Mouse (Mus musculus) heart, adult 18-20 months (tissue): ENCODE results near the gene Amer3. TPM values are rescaled to one million over a fixed set of nuclear protein-coding genes. Genes with fewer than 3 reads are reported as not detected.
A peak's percentile ranks its signal among the peaks of the same experiment; 100 is the strongest.
"Not testable (repeated sequence)": the region's sequence is repeated elsewhere in the genome, so short reads cannot be mapped to it uniquely, and the experiment has no call there.

Source experiments
- DNase-seq, 2 experiments: peaks; one replicate each; pipeline ENCODE4 v3.0.0; 2021 to 2022; ENCODE audit warnings: mixed read lengths in 1 of 2
- total RNA-seq, 2 experiments: library from RNA; stranded (reverse); gene quantifications; 2 replicates each; pipeline ENCODE4 v1.2.3; 2021

Amer3 gene
- total RNA-seq, 2 experiments from 2014 or later = not detected

DNA sequence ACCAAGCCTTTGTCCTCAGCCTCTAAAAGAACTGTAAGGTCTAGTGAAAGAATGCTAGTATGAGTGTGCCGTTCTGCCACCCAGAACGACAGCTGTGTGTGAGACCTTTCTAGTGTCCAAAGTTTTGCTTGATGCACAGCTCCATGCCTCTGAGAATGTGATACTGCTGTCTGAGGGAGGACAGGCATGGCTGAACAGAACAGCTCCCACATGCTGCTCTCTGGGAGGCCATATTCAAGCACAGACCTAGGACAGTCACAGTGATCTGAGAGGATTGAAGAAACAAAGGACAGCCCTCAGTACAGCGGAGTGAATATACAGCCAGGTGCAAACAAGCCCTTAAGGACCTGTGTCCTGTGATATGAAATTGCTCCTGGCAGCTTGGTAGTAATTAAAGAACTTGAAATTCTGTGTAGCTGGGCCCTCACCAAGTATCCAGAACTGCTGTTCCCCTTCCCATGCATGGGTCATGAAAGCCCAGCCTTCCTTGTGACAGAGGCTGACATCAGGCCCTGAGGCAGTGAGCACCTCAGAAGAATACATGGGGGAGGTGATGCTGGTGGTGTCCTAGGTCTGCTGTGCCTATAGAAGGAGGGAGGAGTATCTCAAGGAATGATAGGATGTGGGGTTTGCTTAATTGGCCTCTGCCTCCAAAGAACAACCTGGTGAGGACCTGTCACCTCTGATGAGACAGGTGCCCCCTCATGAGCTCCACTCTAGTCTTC, 22.0 kb downstream of the Amer3 start:
- no peak for DNase-seq

DNA sequence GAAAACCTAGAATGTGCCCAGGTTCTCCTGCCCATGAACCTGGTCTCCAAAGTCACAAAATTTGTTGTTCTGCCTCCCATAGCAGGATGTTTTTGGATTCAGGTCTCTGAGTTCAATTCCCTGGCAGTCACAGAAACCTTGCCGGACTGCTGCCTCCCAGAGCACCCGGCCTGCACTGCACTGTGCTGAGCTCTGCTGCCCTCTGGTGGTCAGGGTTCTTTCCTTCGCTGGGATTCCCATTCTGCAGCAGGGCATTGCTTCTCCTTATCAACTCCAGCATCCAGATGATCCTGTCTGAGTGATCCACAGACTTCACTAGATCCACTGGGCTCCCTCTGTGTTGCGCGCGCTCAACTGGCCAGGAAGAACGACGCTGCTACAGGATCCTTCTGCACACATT, 22.9 kb downstream of the Amer3 start:
- DNase-seq = peak; percentile 27 to 71

DNA sequence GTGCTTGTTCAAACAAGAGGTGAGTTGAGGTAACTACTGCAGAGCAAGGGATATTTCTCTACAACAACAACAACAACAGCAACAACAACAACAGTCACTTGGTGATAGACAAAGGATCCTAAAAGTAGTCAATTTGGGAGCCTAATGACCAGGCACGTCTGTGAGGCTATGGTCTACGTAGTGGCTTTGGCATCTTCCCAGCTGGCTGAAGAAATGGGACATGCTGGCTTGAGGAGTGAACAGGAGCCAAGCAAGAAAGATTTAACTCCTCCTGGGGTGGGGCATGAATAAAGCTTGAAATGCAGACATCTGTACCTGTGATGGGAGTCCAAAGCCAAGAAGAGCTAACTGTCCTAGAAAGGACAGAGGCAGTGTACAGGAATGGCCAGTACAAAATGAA, 34.3 kb downstream of the Amer3 start:
- DNase-seq = no peak

DNA sequence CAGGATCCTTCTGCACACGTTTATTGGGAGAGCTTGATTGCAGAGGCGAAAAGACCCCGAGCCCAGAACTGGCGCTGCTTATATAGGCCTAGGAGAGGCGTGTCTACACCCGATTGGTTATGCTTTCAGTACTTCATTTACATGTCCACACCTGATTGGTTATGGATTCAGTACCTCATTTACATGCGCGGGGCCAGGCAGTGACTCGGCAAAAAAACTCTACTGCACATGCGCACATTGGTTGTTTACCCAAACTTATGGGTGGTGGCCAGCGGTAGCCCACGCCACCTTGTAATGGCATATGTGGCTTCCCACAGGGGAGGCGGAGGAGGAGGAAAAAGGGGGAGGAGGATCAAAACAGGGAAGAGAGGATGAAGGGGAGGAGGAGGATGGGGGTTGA, 40.7 kb downstream of the Amer3 start:
- not testable (repeated sequence) for DNase-seq

DNA sequence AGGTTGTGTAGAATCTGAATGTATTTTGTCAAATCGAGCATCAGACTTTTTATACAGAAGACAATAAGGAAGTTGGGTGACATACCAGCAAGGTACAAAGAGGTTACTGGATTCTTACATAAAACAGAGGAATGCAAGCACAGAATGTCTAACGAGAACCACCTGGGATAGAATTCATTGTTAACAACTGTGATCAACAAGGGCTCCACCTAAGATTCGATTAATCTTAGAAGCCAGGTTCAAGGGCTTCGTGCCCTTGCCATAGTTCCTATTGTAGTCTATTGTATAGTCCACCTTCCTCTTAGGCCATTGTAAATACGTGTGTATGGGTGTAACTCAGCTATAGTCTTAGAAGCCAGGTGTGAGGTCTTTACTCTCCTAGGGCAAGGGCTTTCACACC, 41.3 kb downstream of the Amer3 start:
- not testable (repeated sequence) for DNase-seq

DNA sequence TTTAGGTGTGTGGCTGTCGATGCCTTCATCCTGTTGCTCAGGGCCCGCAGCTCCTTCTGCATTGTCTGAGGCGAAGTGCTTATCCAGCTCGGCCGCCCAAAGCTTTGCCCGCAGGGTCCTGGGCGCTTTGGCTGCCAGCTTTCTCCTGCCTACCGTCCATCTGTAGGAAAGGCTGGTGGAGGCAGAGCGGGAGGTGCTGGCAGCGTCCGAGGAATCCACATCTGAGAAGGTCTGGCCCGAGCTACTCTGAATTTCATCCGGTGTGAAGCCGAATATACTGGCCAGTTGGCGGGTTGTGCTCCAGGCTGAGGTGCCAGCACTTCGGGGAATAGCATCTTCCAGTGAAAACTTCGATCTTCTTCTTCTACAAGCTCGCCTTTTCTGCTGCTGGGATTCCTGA, 56.3 kb downstream of the Amer3 start:
- DNase-seq = no peak

Other genes with a start within 250 kb of the Amer3 start
- gene Ccdc115, start 140.0 kb upstream of the Amer3 start, total RNA-seq = 10 to 100 TPM; 13.4 to 15.5 TPM
- gene Imp4, start 139.8 kb upstream of the Amer3 start, total RNA-seq = 10 to 100 TPM; 30.5 to 31.2 TPM
- gene Ptpn18, start 119.9 kb upstream of the Amer3 start, total RNA-seq = 1 to 10 TPM; 4.0 to 4.3 TPM
- gene Prss39, start 81.2 kb upstream of the Amer3 start, total RNA-seq = not detected
- not detected for gene Cfc1, start 44.0 kb upstream of the Amer3 start, total RNA-seq
- not detected for gene Prss40, start 18.7 kb upstream of the Amer3 start, total RNA-seq